Mouse (Mus musculus): ENCODE results near the gene Pdzk1. TPM values are rescaled to one million over a fixed set of nuclear protein-coding genes. Genes with fewer than 3 reads are reported as not detected.
A peak's percentile ranks its signal among the peaks of the same experiment; 100 is the strongest.

Gene Pdzk1
- polyA plus RNA-seq, 1 experiment from 2014 or later: not detected

- Histone ChIP-seq H3K9me3 (no peaks in the 10 kb centered on the region), H3K27me3 (peaks cover 14% of the 10 kb centered on the region), H3K27ac (no peak overlapping the region), H3K9ac (0 out of 2 replicates have a peak overlapping the region, but pooled peaks have one; percentile 33), H3K4me3 (replicated peaks) (peak overlapping the region; percentile 88), H3K4me2 (peak overlapping the region; percentile 85), H3K4me1 (peaks cover 10% of the 10 kb centered on the region), H3K36me3 (replicated peaks) (no peaks in the 10 kb centered on the region)
- ATAC-seq (ENCODE audit: low FRiP score): peak; percentile 40
- 47% methylated on average over 9 of the region's 9 CpGs for WGBS
These were observed 76.5 kb downstream of the Pdzk1 start for GRCm38 (mm10) chr3:96905592-96905991.

Other genes starting within 250 kb of the Pdzk1 start
- gene Polr3gl, start 235.1 kb upstream of the Pdzk1 start, polyA plus RNA-seq (2016; fragmentation: Nextera tagmentation; extraction: Ambion mirVana): 40.1 and 40.7 TPM in 2 replicates
- 4.0 and 4.4 TPM in 2 replicates for gene Ankrd34a, start 232.6 kb upstream of the Pdzk1 start, polyA plus RNA-seq (2016; fragmentation: Nextera tagmentation; extraction: Ambion mirVana)
- gene Lix1l, start 228.1 kb upstream of the Pdzk1 start, polyA plus RNA-seq (2016; fragmentation: Nextera tagmentation; extraction: Ambion mirVana): 5.8 and 6.2 TPM in 2 replicates
- 164 and 181 TPM in 2 replicates for gene Rbm8a, start 199.4 kb upstream of the Pdzk1 start, polyA plus RNA-seq (2016; fragmentation: Nextera tagmentation; extraction: Ambion mirVana)
- 42.1 and 43.3 TPM in 2 replicates for gene Pex11b, start 193.9 kb upstream of the Pdzk1 start, polyA plus RNA-seq (2016; fragmentation: Nextera tagmentation; extraction: Ambion mirVana)
- 0.09 TPM in 1 of 2 replicates, not detected in the other for gene Gm42957, start 193.8 kb upstream of the Pdzk1 start, polyA plus RNA-seq (2016; fragmentation: Nextera tagmentation; extraction: Ambion mirVana)
- gene Itga10, start 183.7 kb upstream of the Pdzk1 start, polyA plus RNA-seq (2016; fragmentation: Nextera tagmentation; extraction: Ambion mirVana): 0.51 and 0.84 TPM in 2 replicates
- gene Ankrd35, start 159.2 kb upstream of the Pdzk1 start, polyA plus RNA-seq (2016; fragmentation: Nextera tagmentation; extraction: Ambion mirVana): 0.51 and 0.77 TPM in 2 replicates
- gene Pias3, start 132.9 kb upstream of the Pdzk1 start, polyA plus RNA-seq (2016; fragmentation: Nextera tagmentation; extraction: Ambion mirVana): 42.2 and 43.4 TPM in 2 replicates
- 7.5 and 8.7 TPM in 2 replicates for gene Nudt17, start 120.7 kb upstream of the Pdzk1 start, polyA plus RNA-seq (2016; fragmentation: Nextera tagmentation; extraction: Ambion mirVana)
- gene Polr3c, start 101.7 kb upstream of the Pdzk1 start, polyA plus RNA-seq (2016; fragmentation: Nextera tagmentation; extraction: Ambion mirVana): 42.1 and 43.0 TPM in 2 replicates
- gene Rnf115, start 101.6 kb upstream of the Pdzk1 start, polyA plus RNA-seq (2016; fragmentation: Nextera tagmentation; extraction: Ambion mirVana): 79.9 and 86.2 TPM in 2 replicates
- 0.19 and 0.21 TPM in 2 replicates for gene Cd160, start 67 bp downstream of the Pdzk1 start, polyA plus RNA-seq (2016; fragmentation: Nextera tagmentation; extraction: Ambion mirVana)
- gene Gja5, start 75.4 kb downstream of the Pdzk1 start, polyA plus RNA-seq (2016; fragmentation: Nextera tagmentation; extraction: Ambion mirVana): 2.9 and 3.8 TPM in 2 replicates
- gene Gpr89, start 76.1 kb downstream of the Pdzk1 start, polyA plus RNA-seq (2016; fragmentation: Nextera tagmentation; extraction: Ambion mirVana): 38.2 and 42.8 TPM in 2 replicates
- gene Gja8, start 96.7 kb downstream of the Pdzk1 start, polyA plus RNA-seq (2016; fragmentation: Nextera tagmentation; extraction: Ambion mirVana): 0.03 TPM in 1 of 2 replicates, not detected in the other

All from forebrain, embryonic 12.5 days (tissue).